Comparison of ENCODE assay signal across 8 mouse cellular contexts in genomic region chr10:125317317-125317716, GRCm38 (mm10).
A peak's percentile ranks its signal among the peaks of the same experiment; 100 is the strongest.
DNase-seq lines count a peak whose midpoint lies in the region; ATAC-seq and TF ChIP-seq lines count a peak whose summit lies in the region.

No protein-coding gene starts in this region.

- H3K4me1 ChIP-seq in intestine, postnatal 0 days (replicated peaks; ENCODE audit: control insufficient read depth, insufficient read depth, low read length), result no peaks in the 10 kb centered on the region
- H3K4me1 ChIP-seq in intestine, embryonic 15.5 days (replicated peaks), result no peaks in the 10 kb centered on the region
- H3K4me1 ChIP-seq in liver, embryonic 14.5 days (replicated peaks; ENCODE audit: control insufficient read depth in 2 of 2, insufficient read depth in 2 of 2, low read length in 1 of 2), result peaks cover 0 to 4% of the 10 kb centered on the region in 2 experiments; a peak in 2 of 4 replicates

- H3K4me2 ChIP-seq in intestine, postnatal 0 days (replicated peaks; ENCODE audit: low read depth), result no peak overlapping the region
- no peak overlapping the region for H3K4me2 ChIP-seq in intestine, embryonic 15.5 days (replicated peaks)
- H3K4me2 ChIP-seq in liver, embryonic 14.5 days (ENCODE audit: low read depth), result no peak overlapping the region

- no peaks in the 10 kb centered on the region for H3K36me3 ChIP-seq in intestine, postnatal 0 days (ENCODE audit: control insufficient read depth, insufficient read depth)
- H3K36me3 ChIP-seq in intestine, embryonic 15.5 days, result no peaks in the 10 kb centered on the region
- no peaks in the 10 kb centered on the region for H3K36me3 ChIP-seq in liver, embryonic 14.5 days (replicated peaks; ENCODE audit: control insufficient read depth, insufficient read depth, low read depth)

- peak; percentile 55 for TF ChIP-seq CTCF in intestine, postnatal 0 days (IDR thresholded peaks at IDR 0.05; ENCODE audit: low read depth)
- TF ChIP-seq CTCF in liver, embryonic 14.5 days (IDR thresholded peaks at IDR 0.05; ENCODE audit: low read depth), result 0 out of 2 replicates have a peak, but pooled peaks have one; percentile 6

- peak; percentile 14 to 36 for DNase-seq in spleen, postnatal 36 days (ENCODE audit: low spot score in 2 of 2)
- DNase-seq in spleen, postnatal 14 days (ENCODE audit: low spot score in 2 of 2), result no peak
- DNase-seq in liver, embryonic 14.5 days (ENCODE audit: low read depth in 3 of 3, low spot score in 3 of 3), result no peak
- DNase-seq in thymus, postnatal 25 days, result peak; percentile 19
- DNase-seq in urinary bladder, postnatal 36 days (ENCODE audit: low spot score in 2 of 2), result no peak
- no peak for DNase-seq in T-cell, adult 2 months (ENCODE audit: low spot score)

- no peak for ATAC-seq in intestine, postnatal 0 days
- no peak for ATAC-seq in intestine, embryonic 15.5 days
- no peak for ATAC-seq in liver, embryonic 14.5 days (ENCODE audit: insufficient read depth)

- no peak overlapping the region for H3K9ac ChIP-seq in intestine, postnatal 0 days (ENCODE audit: low read depth, low read length)
- no peak overlapping the region for H3K9ac ChIP-seq in intestine, embryonic 15.5 days
- H3K9ac ChIP-seq in liver, embryonic 14.5 days (replicated peaks), result no peak overlapping the region

- 54% methylated on average over 6 of the region's 6 CpGs for WGBS in intestine, postnatal 0 days
- 38% methylated on average over 6 of the region's 6 CpGs for WGBS in intestine, embryonic 15.5 days
- 18% methylated on average over 6 of the region's 6 CpGs for WGBS in liver, embryonic 14.5 days (ENCODE audit: insufficient replicate concordance)

- H3K27ac ChIP-seq in intestine, postnatal 0 days (ENCODE audit: low read depth, low read length), result no peak overlapping the region
- H3K27ac ChIP-seq in intestine, embryonic 15.5 days, result no peak overlapping the region
- no peak overlapping the region for H3K27ac ChIP-seq in liver, embryonic 14.5 days

- no peaks in the 10 kb centered on the region for H3K9me3 ChIP-seq in intestine, postnatal 0 days (ENCODE audit: control insufficient read depth)
- H3K9me3 ChIP-seq in intestine, embryonic 15.5 days, result no peaks in the 10 kb centered on the region
- no peaks in the 10 kb centered on the region for H3K9me3 ChIP-seq in liver, embryonic 14.5 days (ENCODE audit: control insufficient read depth, low read length)

- H3K27me3 ChIP-seq in intestine, postnatal 0 days (replicated peaks; ENCODE audit: control insufficient read depth, insufficient read depth, low read length), result no peaks in the 10 kb centered on the region
- no peaks in the 10 kb centered on the region for H3K27me3 ChIP-seq in intestine, embryonic 15.5 days (replicated peaks)
- H3K27me3 ChIP-seq in liver, embryonic 14.5 days (ENCODE audit: control insufficient read depth, insufficient read depth, low read length), result no peaks in the 10 kb centered on the region

- no peak overlapping the region for H3K4me3 ChIP-seq in intestine, postnatal 0 days (ENCODE audit: low read depth, low read length)
- H3K4me3 ChIP-seq in intestine, embryonic 15.5 days (replicated peaks), result no peak overlapping the region
- H3K4me3 ChIP-seq in liver, embryonic 14.5 days (ENCODE audit: insufficient read depth in 1 of 2, low read depth in 2 of 2, low read length in 2 of 2), result no peak overlapping the region

- no peak for TF ChIP-seq EP300 in liver, embryonic 14.5 days (IDR thresholded peaks at IDR 0.05; ENCODE audit: low read depth)

Comparison
In these comparisons a context has a peak if more than half of its experiments do, and no peak if none do; other contexts are left out.
1. DNase-seq: peak in spleen, postnatal 36 days (2 of 2) and thymus, postnatal 25 days (single experiment); none in spleen, postnatal 14 days (0 of 2), liver, embryonic 14.5 days (0 of 3), urinary bladder, postnatal 36 days (0 of 2) and T-cell, adult 2 months (single experiment).